Comparison of ENCODE assay signal across 9 mouse cellular contexts in the genomic region with DNA sequence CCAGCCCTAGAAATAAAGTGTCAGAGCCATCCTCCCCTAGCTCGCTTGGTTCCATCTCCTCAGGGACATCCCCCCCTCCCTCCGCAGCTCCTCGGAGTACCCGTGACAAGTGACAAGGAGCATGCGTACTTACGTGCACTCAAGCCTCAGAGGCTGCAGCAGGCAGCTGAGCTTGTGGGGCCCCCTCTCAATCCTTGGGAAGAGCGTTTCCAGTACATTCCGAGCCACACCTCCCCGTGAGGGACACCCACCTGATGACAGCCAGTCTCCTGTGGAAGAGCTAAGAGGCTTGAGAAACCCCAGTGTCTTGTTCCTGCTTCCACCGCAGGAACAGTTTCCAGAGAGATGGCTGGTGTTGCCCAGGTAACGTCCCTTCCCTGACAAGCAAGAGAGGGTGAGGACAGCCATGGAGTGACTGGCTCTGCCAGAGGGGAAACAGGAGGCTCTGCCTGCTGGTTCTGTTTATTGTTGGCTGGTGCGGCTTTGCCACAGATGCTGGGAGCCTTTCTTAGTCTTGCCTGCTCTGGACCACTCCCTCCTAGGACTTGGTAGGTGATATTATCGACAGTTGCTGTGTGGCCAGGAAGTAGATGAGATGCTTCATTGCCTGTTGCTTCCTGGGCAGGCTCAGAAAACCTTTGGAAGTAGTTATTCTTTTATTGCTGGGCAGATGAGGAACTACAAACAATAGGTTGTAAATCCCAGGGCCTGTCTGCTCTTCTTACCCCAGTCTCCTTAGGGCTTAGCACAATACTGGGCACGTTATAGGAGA.
DNase-seq lines count a peak whose midpoint lies in the region; ATAC-seq and TF ChIP-seq lines count a peak whose summit lies in the region.
"Had no signal": no experiment of that assay in that cellular context is flagged by ENCODE, and none has a peak within 500 bp of the region (broad histone marks: within the 10 kb centered on the region; RNA-seq: fewer than 3 reads in every experiment).

No protein-coding gene starts in this region.

- H3K4me3 ChIP-seq in lung, postnatal 0 days (ENCODE audit: low read depth, low read length) = no peak overlapping the region
- no peak overlapping the region for H3K4me3 ChIP-seq in limb, embryonic 10.5 days
- no peak overlapping the region for H3K4me3 ChIP-seq in stomach, embryonic 15.5 days (replicated peaks)

- H3K27me3 ChIP-seq in lung, postnatal 0 days (replicated peaks; ENCODE audit: insufficient read depth, low read length) = no peaks in the 10 kb centered on the region
- H3K27me3 ChIP-seq in limb, embryonic 10.5 days (ENCODE audit: low read depth, poor library complexity, severe bottlenecking) = no peaks in the 10 kb centered on the region
- no peaks in the 10 kb centered on the region for H3K27me3 ChIP-seq in stomach, embryonic 15.5 days (replicated peaks)

- peaks cover 3% of the 10 kb centered on the region; the same call in 1 of the 2 replicates for H3K36me3 ChIP-seq in lung, postnatal 0 days (ENCODE audit: insufficient read depth, low read length)
- peaks cover 9% of the 10 kb centered on the region; the same call in 1 of the 2 replicates for H3K36me3 ChIP-seq in limb, embryonic 10.5 days
- no peaks in the 10 kb centered on the region for H3K36me3 ChIP-seq in stomach, embryonic 15.5 days

- no peaks in the 10 kb centered on the region for H3K9me3 ChIP-seq in lung, postnatal 0 days (ENCODE audit: low read length)
- no peaks in the 10 kb centered on the region for H3K9me3 ChIP-seq in limb, embryonic 10.5 days (replicated peaks)
- no peaks in the 10 kb centered on the region for H3K9me3 ChIP-seq in stomach, embryonic 15.5 days

- peak; percentile 61 for ATAC-seq in lung, postnatal 0 days
- peak; percentile 11; the same call in 1 of the 2 replicates for ATAC-seq in stomach, embryonic 15.5 days (ENCODE audit: insufficient read depth, low FRiP score, low read depth)
- no peak for ATAC-seq in megakaryocyte-erythroid progenitor cell, adult 5-6 weeks (replicated peaks; ENCODE audit: low FRiP score, low TSS enrichment, poor library complexity, severe bottlenecking)

- no peak for TF ChIP-seq EP300 in lung, postnatal 0 days (IDR thresholded peaks at IDR 0.05)

- WGBS in lung, postnatal 0 days = 29% methylated on average over 14 of the region's 14 CpGs
- WGBS in limb, embryonic 10.5 days = 29% methylated on average over 14 of the region's 14 CpGs
- WGBS in stomach, embryonic 15.5 days = 30% methylated on average over 14 of the region's 14 CpGs

- TF ChIP-seq CTCF in lung, postnatal 0 days (IDR thresholded peaks at IDR 0.05) = no peak

- peak; percentile 34 for DNase-seq in adrenal gland, postnatal 14 days
- no peak for DNase-seq in adrenal gland, postnatal 36 days
- DNase-seq in lung, postnatal 0 days (ENCODE audit: low spot score) = peak; percentile 35
- DNase-seq in lung, postnatal 36 days = no peak
- DNase-seq in limb, embryonic 10.5 days (ENCODE audit: low spot score) = peak; percentile 45
- DNase-seq in adipocyte (ENCODE audit: low spot score) = no peak
- DNase-seq: heart, adult 18-20 months had no signal

- H3K9ac ChIP-seq in lung, postnatal 0 days (replicated peaks; ENCODE audit: low read depth) = no peak overlapping the region
- no peak overlapping the region for H3K9ac ChIP-seq in stomach, embryonic 15.5 days

- H3K4me2 ChIP-seq in lung, postnatal 0 days (replicated peaks; ENCODE audit: low read depth, low read length) = no peak overlapping the region
- H3K4me2 ChIP-seq in stomach, embryonic 15.5 days = no peak overlapping the region; the same call in 1 of the 2 replicates

- H3K27ac ChIP-seq in lung, postnatal 0 days (ENCODE audit: low read length) = no peak overlapping the region
- H3K27ac ChIP-seq in limb, embryonic 10.5 days = peak overlapping the region; percentile 43
- H3K27ac ChIP-seq in stomach, embryonic 15.5 days = no peak overlapping the region

- peaks cover 7% of the 10 kb centered on the region; the same call in 1 of the 2 replicates for H3K4me1 ChIP-seq in lung, postnatal 0 days (ENCODE audit: insufficient read depth, low read depth, low read length)
- H3K4me1 ChIP-seq in limb, embryonic 10.5 days = peaks cover 39% of the 10 kb centered on the region
- H3K4me1 ChIP-seq in stomach, embryonic 15.5 days = peaks cover 21% of the 10 kb centered on the region

Comparison
In these comparisons a context has a peak if more than half of its experiments do, and no peak if none do; other contexts are left out.
1. DNase-seq: peak in adrenal gland, postnatal 14 days (single experiment), lung, postnatal 0 days (single experiment) and limb, embryonic 10.5 days (single experiment); none in adrenal gland, postnatal 36 days (0 of 2), lung, postnatal 36 days (single experiment) and adipocyte (single experiment).